Mouse (Mus musculus) heart, embryonic 12.5 days (tissue): Measurements from ENCODE around the gene Ints6l. TPM values are rescaled to one million over a fixed set of nuclear protein-coding genes. Genes with fewer than 3 reads are reported as not detected.

Source experiments
- ATAC-seq: fragments of 200-750 bp; cut with Nextera tagmentation; 2 replicates; pipeline ENCODE4 v1.8.0; 2017; ENCODE audit warnings: moderate TSS enrichment, moderate library complexity; ENCODE audit not compliant: insufficient number of reproducible peaks, low FRiP score
- H3K27ac ChIP-seq: fragments of 300-500 bp; sonication (generic); 2 replicates; pipeline ENCODE4 v1.5.1; 2016; ENCODE audit warnings: mild to moderate bottlenecking, moderate library complexity; ENCODE audit not compliant: poor library complexity, severe bottlenecking
- H3K27me3 ChIP-seq: fragments of 300-500 bp; sonication (generic); replicated peaks from 2 replicates; pipeline ENCODE4 v1.6.1; 2016; ENCODE audit warnings: mild to moderate bottlenecking, moderate library complexity
- H3K36me3 ChIP-seq: fragments of 300-500 bp; sonication (generic); 2 replicates; pipeline ENCODE4 v1.6.1; 2016; ENCODE audit warnings: mild to moderate bottlenecking, moderate library complexity
- H3K4me1 ChIP-seq: fragments of 300-500 bp; sonication (generic); replicated peaks from 2 replicates; pipeline ENCODE4 v1.6.1; 2016; ENCODE audit warnings: mild to moderate bottlenecking
- H3K4me2 ChIP-seq: fragments of 300-500 bp; sonication (generic); 2 replicates; pipeline ENCODE4 v1.6.1; 2016; ENCODE audit warnings: mild to moderate bottlenecking, moderate library complexity
- H3K4me3 ChIP-seq: fragments of 300-500 bp; sonication (generic); 2 replicates; pipeline ENCODE4 v1.5.1; 2016; ENCODE audit warnings: mild to moderate bottlenecking
- H3K9ac ChIP-seq: fragments of 300-500 bp; sonication (generic); 2 replicates; pipeline ENCODE4 v1.6.1; 2016; ENCODE audit warnings: mild to moderate bottlenecking, moderate library complexity
- H3K9me3 ChIP-seq: fragments of 300-500 bp; sonication (generic); replicated peaks from 2 replicates; pipeline ENCODE4 v1.6.1; 2016; ENCODE audit warnings: mild to moderate bottlenecking, moderate library complexity
- WGBS: fragments of 180-500 bp; shearing (Covaris S2); methylation state at CpG from one replicate; pipeline ENCODE4 v1.1.7; 2016; 5-methylcytosine and 5-hydroxymethylcytosine counted together
- polyA plus RNA-seq: library from polyadenylated mRNA; unstranded; fragments of >200 nt; fragmentation: Nextera tagmentation; extraction: Ambion mirVana; gene quantifications from 2 replicates; pipeline ENCODE4 v1.2.1, GENCODE M21; 2016

Gene Ints6l
- polyA plus RNA-seq: 18.1 and 20.1 TPM in 2 replicates

GRCm38 (mm10) chrX:56454671-56455371, at the start of gene Ints6l:
Gene Ints6l (plus strand): TSS chrX:56454857.
- peak within 1 kb of the TSS; percentile 96 for H3K27ac ChIP-seq
- no peaks in the 10 kb centered on the region for H3K9me3 ChIP-seq
- no peaks in the 10 kb centered on the region for H3K4me1 ChIP-seq
- peak; percentile 90 for ATAC-seq
- H3K4me2 ChIP-seq: peak within 1 kb of the TSS; percentile 78
- H3K4me3 ChIP-seq: peak within 1 kb of the TSS; percentile 75
- no peaks in the 10 kb centered on the region for H3K36me3 ChIP-seq
- H3K27me3 ChIP-seq: no peaks in the 10 kb centered on the region
- WGBS: 13% methylated on average over 19 of the region's 22 CpGs
- H3K9ac ChIP-seq: peak within 1 kb of the TSS; percentile 89

- H3K27me3 ChIP-seq: no peaks in the 10 kb centered on the region
- H3K4me3 ChIP-seq: no peak overlapping the region
- no peaks in the 10 kb centered on the region for H3K36me3 ChIP-seq
- H3K4me1 ChIP-seq: no peaks in the 10 kb centered on the region
- no peaks in the 10 kb centered on the region for H3K9me3 ChIP-seq
- ATAC-seq: no peak
- WGBS: 46% methylated on average over 1 of the region's 1 CpGs
- no peak overlapping the region for H3K4me2 ChIP-seq
- H3K27ac ChIP-seq: no peak overlapping the region
- no peak overlapping the region for H3K9ac ChIP-seq
These were observed 49.2 kb upstream of the Ints6l start for GRCm38 (mm10) chrX:56405482-56405881.

DNA sequence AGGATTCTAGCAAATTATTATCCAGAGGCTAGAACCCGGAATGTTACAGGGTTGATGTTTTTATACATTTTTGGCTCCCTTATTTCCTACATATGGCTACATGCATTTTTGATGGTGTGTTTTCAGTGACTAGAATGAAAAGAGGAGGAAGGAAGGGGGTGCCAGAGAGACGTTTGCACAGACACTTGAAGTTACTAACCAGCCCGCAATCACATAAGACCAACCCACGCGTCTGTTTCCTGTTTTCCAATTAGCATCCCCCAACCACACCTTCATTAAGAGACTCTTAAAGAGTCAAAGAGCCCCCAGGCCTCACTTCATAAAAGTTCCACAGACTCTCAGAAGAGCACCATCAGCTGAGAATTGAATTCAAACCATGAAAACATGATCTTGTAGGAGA, 48.5 kb upstream of the Ints6l start:
- H3K36me3 ChIP-seq: no peaks in the 10 kb centered on the region
- WGBS: 67% methylated on average over 5 of the region's 5 CpGs
- H3K27me3 ChIP-seq: no peaks in the 10 kb centered on the region
- no peak overlapping the region for H3K27ac ChIP-seq
- no peaks in the 10 kb centered on the region for H3K9me3 ChIP-seq
- H3K4me1 ChIP-seq: no peaks in the 10 kb centered on the region
- ATAC-seq: no peak
- no peak overlapping the region for H3K4me2 ChIP-seq
- no peak overlapping the region for H3K4me3 ChIP-seq
- H3K9ac ChIP-seq: no peak overlapping the region

- Histone ChIP-seq H3K27ac (no peak overlapping the region), H3K9me3 (no peaks in the 10 kb centered on the region), H3K27me3 (no peaks in the 10 kb centered on the region), H3K36me3 (no peaks in the 10 kb centered on the region), H3K4me3 (no peak overlapping the region), H3K9ac (no peak overlapping the region), H3K4me2 (no peak overlapping the region), H3K4me1 (0 out of 2 replicates have a peak, but pooled peaks cover 3% of the 10 kb centered on the region)
- 53% methylated on average over 3 of the region's 3 CpGs for WGBS
- ATAC-seq: no peak
These were observed 38.4 kb upstream of the Ints6l start for GRCm38 (mm10) chrX:56416277-56416676.

GRCm38 (mm10) chrX:56417541-56417940, 37.1 kb upstream of the Ints6l start:
- Histone ChIP-seq H3K36me3 (no peaks in the 10 kb centered on the region), H3K4me1 (0 out of 2 replicates have a peak, but pooled peaks cover 3% of the 10 kb centered on the region), H3K4me2 (no peak overlapping the region), H3K9me3 (no peaks in the 10 kb centered on the region), H3K4me3 (no peak overlapping the region), H3K27ac (no peak overlapping the region), H3K9ac (no peak overlapping the region), H3K27me3 (no peaks in the 10 kb centered on the region)
- WGBS: 62% methylated on average over 4 of the region's 4 CpGs
- ATAC-seq: no peak

- Histone ChIP-seq H3K4me2 (no peak overlapping the region), H3K9me3 (no peaks in the 10 kb centered on the region), H3K36me3 (no peaks in the 10 kb centered on the region), H3K9ac (no peak overlapping the region), H3K27me3 (no peaks in the 10 kb centered on the region), H3K27ac (no peak overlapping the region), H3K4me3 (no peak overlapping the region), H3K4me1 (no peaks in the 10 kb centered on the region)
- no peak for ATAC-seq
- WGBS: 39% methylated on average over 2 of the region's 2 CpGs
These were observed 24.1 kb upstream of the Ints6l start for GRCm38 (mm10) chrX:56430601-56431000.

DNA sequence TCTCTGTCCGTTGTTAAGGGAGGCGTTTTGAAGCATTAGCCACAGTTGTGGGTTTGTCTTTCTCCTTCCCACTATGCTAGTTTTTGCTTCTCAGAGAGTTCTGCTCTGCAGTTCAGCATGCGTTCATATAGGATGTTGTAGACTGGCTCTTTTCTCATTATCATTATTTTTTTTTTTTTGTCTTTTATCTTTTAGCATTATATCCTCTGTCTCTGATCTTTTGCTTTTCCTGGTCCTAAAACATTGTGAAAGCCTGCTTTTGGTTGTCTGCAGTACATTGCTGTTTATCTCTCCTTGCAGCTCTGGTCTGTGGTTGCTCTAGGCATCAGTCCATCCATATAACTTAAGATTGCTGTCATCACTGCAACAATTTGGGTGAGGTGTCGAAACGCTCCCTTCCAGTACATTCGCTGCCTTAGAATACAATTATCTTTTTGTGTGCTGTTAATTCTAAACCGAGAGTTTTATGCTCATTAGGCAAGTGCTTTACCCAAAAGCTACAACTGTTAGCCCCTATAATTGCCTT, 18.8 kb upstream of the Ints6l start:
- H3K4me3 ChIP-seq: no peak overlapping the region
- no peaks in the 10 kb centered on the region for H3K36me3 ChIP-seq
- no peaks in the 10 kb centered on the region for H3K4me1 ChIP-seq
- no peaks in the 10 kb centered on the region for H3K27me3 ChIP-seq
- H3K9me3 ChIP-seq: no peaks in the 10 kb centered on the region
- WGBS: 35% methylated on average over 7 of the region's 7 CpGs
- no peak overlapping the region for H3K27ac ChIP-seq
- no peak for ATAC-seq
- no peak overlapping the region for H3K9ac ChIP-seq
- H3K4me2 ChIP-seq: no peak overlapping the region

DNA sequence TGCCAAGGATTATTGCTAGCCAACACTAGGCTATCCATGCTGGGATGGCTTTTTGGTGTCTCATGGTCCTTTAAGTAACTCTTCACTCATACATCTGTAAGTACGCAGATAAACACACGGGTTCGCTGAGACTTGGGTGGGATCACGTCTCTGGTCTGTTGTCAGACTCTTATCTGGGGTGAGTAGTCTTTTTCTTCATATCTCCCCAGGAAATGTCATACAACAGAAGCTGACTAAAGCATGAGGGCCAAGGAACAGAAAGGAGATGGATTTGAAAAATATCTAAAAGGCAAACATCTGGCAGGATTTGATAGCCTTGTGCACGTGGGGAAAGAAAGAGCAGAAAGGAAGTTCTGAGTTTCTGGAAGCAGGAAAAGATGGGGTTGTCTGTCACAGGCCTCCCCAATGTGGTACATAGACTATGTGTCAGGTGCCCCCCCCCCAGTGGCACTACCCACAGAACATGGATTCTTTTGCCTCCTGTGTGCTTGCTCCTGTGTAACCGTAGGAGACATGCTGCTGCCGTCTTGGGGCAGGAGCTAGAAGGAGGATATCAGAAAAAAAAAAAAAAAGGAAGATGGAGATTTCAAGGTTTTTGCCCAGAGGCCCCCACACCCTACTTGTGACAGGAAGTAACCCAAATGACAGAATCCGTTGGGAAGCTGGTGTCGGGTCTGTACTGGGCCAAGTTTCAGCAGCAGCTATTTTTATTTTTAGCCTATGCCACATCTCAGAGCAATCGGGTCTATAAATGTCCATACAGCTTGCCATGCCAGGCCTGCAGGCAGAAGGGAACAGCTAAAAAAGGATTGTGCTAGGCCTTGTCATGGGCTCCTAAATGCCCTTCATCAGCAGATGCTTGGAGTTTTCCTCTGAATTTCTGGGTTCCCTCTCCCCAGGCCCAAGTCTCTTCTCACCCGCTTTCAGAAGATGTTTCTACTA, 7.9 kb upstream of the Ints6l start:
- no peaks in the 10 kb centered on the region for H3K9me3 ChIP-seq
- no peak overlapping the region for H3K9ac ChIP-seq
- ATAC-seq: peak; percentile 77
- WGBS: 44% methylated on average over 11 of the region's 11 CpGs
- H3K27me3 ChIP-seq: no peaks in the 10 kb centered on the region
- H3K4me3 ChIP-seq: no peak overlapping the region
- H3K4me2 ChIP-seq: no peak overlapping the region
- peak overlapping the region; percentile 6; the same call in 1 of the 2 replicates for H3K27ac ChIP-seq
- H3K4me1 ChIP-seq: peaks cover 11% of the 10 kb centered on the region
- no peaks in the 10 kb centered on the region for H3K36me3 ChIP-seq

DNA sequence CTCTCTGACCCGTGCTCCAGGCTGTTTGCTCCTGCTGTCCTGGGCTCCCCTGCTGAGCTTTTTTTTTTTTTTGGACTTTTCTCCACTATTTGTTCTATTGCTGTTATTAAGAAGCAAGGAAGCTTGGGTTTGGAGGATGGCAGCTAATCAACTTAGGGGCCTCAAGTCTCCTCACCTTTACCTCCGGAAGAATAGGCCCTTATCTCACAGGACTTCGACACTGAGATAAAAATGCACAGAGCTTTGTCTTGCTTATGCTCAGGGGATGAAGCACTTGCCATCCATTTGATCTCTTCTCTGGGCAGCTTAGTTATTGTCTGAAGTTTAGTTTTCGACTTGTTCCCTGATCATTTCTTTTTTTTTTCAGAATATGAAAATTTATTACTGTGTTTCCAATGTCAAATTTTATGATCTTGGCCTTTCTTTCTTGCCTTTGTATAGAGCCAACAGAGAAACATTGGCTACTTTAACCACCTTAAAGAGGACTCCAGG, 7.1 kb upstream of the Ints6l start, which contains the start of gene Gm2174:
Gm2174 (plus strand) TSS at position 442 of the 492 bp plus-strand sequence.
- WGBS: 43% methylated on average over 4 of the region's 4 CpGs
- no peak for ATAC-seq
- H3K4me3 ChIP-seq: no peak within 1 kb of the TSS
- H3K9ac ChIP-seq: no peak within 1 kb of the TSS
- H3K36me3 ChIP-seq: no peaks in the 10 kb centered on the region
- no peak within 1 kb of the TSS; the same call in 1 of the 2 replicates for H3K27ac ChIP-seq
- no peaks in the 10 kb centered on the region for H3K27me3 ChIP-seq
- peaks cover 11% of the 10 kb centered on the region for H3K4me1 ChIP-seq
- no peaks in the 10 kb centered on the region for H3K9me3 ChIP-seq
- no peak within 1 kb of the TSS for H3K4me2 ChIP-seq

- WGBS: 20% methylated on average over 50 of the region's 65 CpGs
- peak overlapping the region; percentile 96 for H3K27ac ChIP-seq
- ATAC-seq: peak; percentile 94
These were observed 952 bp downstream of the Ints6l start for GRCm38 (mm10) chrX:56455372-56456246.

More at GRCm38 (mm10) chrX:56455372-56456246, 952 bp downstream of the Ints6l start:
- Histone ChIP-seq H3K9ac (peak overlapping the region; percentile 89), H3K4me2 (peak overlapping the region; percentile 78), H3K36me3 (no peaks in the 10 kb centered on the region), H3K27me3 (no peaks in the 10 kb centered on the region), H3K4me3 (peak overlapping the region; percentile 75), H3K4me1 (no peaks in the 10 kb centered on the region), H3K9me3 (no peaks in the 10 kb centered on the region)
